In genomic region chr6:5238799-5239198, GRCm38 (mm10) we compare ENCODE assay signal across 24 mouse cellular contexts. TPM values are rescaled to one million over a fixed set of nuclear protein-coding genes. Genes with fewer than 3 reads are reported as not detected.
A peak's percentile ranks its signal among the peaks of the same experiment; 100 is the strongest.
DNase-seq lines count a peak whose midpoint lies in the region; ATAC-seq lines count a peak whose summit lies in the region.
"Had no signal": no experiment of that assay in that cellular context is flagged by ENCODE, and none has a peak within 500 bp of the region (broad histone marks: within the 10 kb centered on the region; RNA-seq: fewer than 3 reads in every experiment).

No protein-coding gene starts in this region.

- peak; percentile 73 for ATAC-seq in granulocyte monocyte progenitor cell, adult 5-6 weeks (replicated peaks; ENCODE audit: poor library complexity, severe bottlenecking)
- ATAC-seq in megakaryocyte progenitor cell, adult 5-6 weeks (replicated peaks; ENCODE audit: poor library complexity), result peak; percentile 70
- ATAC-seq: activated CD4-positive, CD25-positive, alpha-beta regulatory T cell, adult 4 months; CD4-positive, CD25-positive, alpha-beta regulatory T cell, adult 4 months; forebrain, embryonic 13.5 days; forebrain, embryonic 15.5 days; forebrain, postnatal 0 days; Patski had no signal

- DNase-seq in 416B (ENCODE audit: low read depth), result peak; percentile 12
- no peak for DNase-seq in frontal cortex, adult 2 months (ENCODE audit: extremely low spot score in 1 of 2, low spot score in 1 of 2)
- no peak for DNase-seq in yolk sac, embryonic 10.5 days (ENCODE audit: low spot score)
- DNase-seq: adrenal gland, adult 8-10 months; adrenal gland, postnatal 14 days; adrenal gland, postnatal 36 days; B cell, adult 2 months; cerebellum, adult 11-12 months; cerebellum, adult 2 months; cerebellum, adult 9-10 months; cerebellum, postnatal 10 days; cerebellum, postnatal 25 days; forebrain, postnatal 0 days had no signal

RNA-seq across cellular contexts. Expression of gene Pon3, which starts 17.3 kb away (rescaled TPM):
- 8.9 and 17.6 TPM in 2 replicates for total RNA-seq in granulocyte monocyte progenitor cell, adult 5-6 weeks (2014; fragmentation: Nextera tagmentation)
- total RNA-seq in granulocyte monocyte progenitor cell, adult 5-6 weeks (2017), result 15.8 and 17.0 TPM in 2 replicates
- 18.9 and 25.0 TPM in 2 replicates for total RNA-seq in megakaryocyte progenitor cell, adult 5-6 weeks (2015)
- 16.6 and 18.8 TPM in 2 replicates for total RNA-seq in megakaryocyte progenitor cell, adult 5-6 weeks (2017)
- 2.1 and 2.5 TPM in 2 replicates for polyA plus RNA-seq in frontal cortex, adult 2 months (2012; rRNA removed)

RNA-seq across cellular contexts. Expression of gene Pon1, which starts 45.1 kb away (rescaled TPM):
- not detected in 2 replicates for total RNA-seq in granulocyte monocyte progenitor cell, adult 5-6 weeks (2014; fragmentation: Nextera tagmentation)
- not detected in 2 replicates for total RNA-seq in granulocyte monocyte progenitor cell, adult 5-6 weeks (2017)
- not detected in 2 replicates for total RNA-seq in megakaryocyte progenitor cell, adult 5-6 weeks (2015)
- not detected in 2 replicates for total RNA-seq in megakaryocyte progenitor cell, adult 5-6 weeks (2017)
- 0.71 TPM in 1 of 2 replicates, not detected in the other for polyA plus RNA-seq in frontal cortex, adult 2 months (2012; rRNA removed)
- total RNA-seq: CH12.LX had no signal
- polyA plus RNA-seq: activated CD4-positive, CD25-positive, alpha-beta regulatory T cell, adult 4 months; CD4-positive, CD25-positive, alpha-beta regulatory T cell, adult 4 months; cerebellum, adult 2 months; cortical plate, adult 2 months; embryonic facial prominence, embryonic 10.5 days; forebrain, embryonic 13.5 days; G1E; Patski had no signal

RNA-seq across cellular contexts. Expression of gene Pon2, which starts 59.5 kb away (rescaled TPM):
- total RNA-seq in granulocyte monocyte progenitor cell, adult 5-6 weeks (2014; fragmentation: Nextera tagmentation), result 25.3 and 36.0 TPM in 2 replicates
- total RNA-seq in granulocyte monocyte progenitor cell, adult 5-6 weeks (2017), result 17.9 and 24.2 TPM in 2 replicates
- 48.4 and 53.3 TPM in 2 replicates for total RNA-seq in megakaryocyte progenitor cell, adult 5-6 weeks (2015)
- 23.4 and 29.6 TPM in 2 replicates for total RNA-seq in megakaryocyte progenitor cell, adult 5-6 weeks (2017)
- polyA plus RNA-seq in frontal cortex, adult 2 months (2012; rRNA removed), result 57.7 and 59.5 TPM in 2 replicates
